Mouse (Mus musculus) spleen, embryonic (tissue): ENCODE results near the gene Tmem211.

Experiments
- CTCF ChIA-PET: fragments of 350-600 bp; sonication (Branson Sonifier 250); formaldehyde crosslinking; loops from one replicate; lab custom pipeline; 2022; lab: Charles Lee

Gene Tmem211

GRCm38 (mm10) chr5:113271207-113271811 lies 44.6 kb downstream of the Tmem211 start:
- CTCF ChIA-PET: no interaction called here

- CTCF ChIA-PET: no interaction called here
These were observed 49.1 kb downstream of the Tmem211 start for GRCm38 (mm10) chr5:113275839-113276238.

GRCm38 (mm10) chr5:113280138-113280856 lies 53.6 kb downstream of the Tmem211 start:
- CTCF ChIA-PET: no interaction called here

GRCm38 (mm10) chr5:113281557-113281956 lies 54.8 kb downstream of the Tmem211 start:
- CTCF ChIA-PET: no interaction called here

GRCm38 (mm10) chr5:113283726-113284125 lies 57.0 kb downstream of the Tmem211 start:
- CTCF ChIA-PET: no interaction called here

GRCm38 (mm10) chr5:113285541-113285940 lies 58.8 kb downstream of the Tmem211 start:
- CTCF ChIA-PET: interaction anchor here (0.5 kb wide), 1 partner anchor 17 kb away, joined by 14 read pairs; no protein-coding TSS in a partner anchor

- CTCF ChIA-PET: no interaction called here
These were observed 59.3 kb downstream of the Tmem211 start for GRCm38 (mm10) chr5:113286048-113286447.

GRCm38 (mm10) chr5:113286591-113287520 lies 60.1 kb downstream of the Tmem211 start:
- CTCF ChIA-PET: interaction anchor here (0.7 kb wide), 1 partner anchor 185 kb away, joined by 16 read pairs; no protein-coding TSS in a partner anchor

GRCm38 (mm10) chr5:113287762-113288161 lies 61.1 kb downstream of the Tmem211 start:
- CTCF ChIA-PET: no interaction called here

GRCm38 (mm10) chr5:113288490-113288889 lies 61.8 kb downstream of the Tmem211 start:
- CTCF ChIA-PET: no interaction called here
